17 mouse cellular contexts compared by ENCODE assay signal in the genomic region with DNA sequence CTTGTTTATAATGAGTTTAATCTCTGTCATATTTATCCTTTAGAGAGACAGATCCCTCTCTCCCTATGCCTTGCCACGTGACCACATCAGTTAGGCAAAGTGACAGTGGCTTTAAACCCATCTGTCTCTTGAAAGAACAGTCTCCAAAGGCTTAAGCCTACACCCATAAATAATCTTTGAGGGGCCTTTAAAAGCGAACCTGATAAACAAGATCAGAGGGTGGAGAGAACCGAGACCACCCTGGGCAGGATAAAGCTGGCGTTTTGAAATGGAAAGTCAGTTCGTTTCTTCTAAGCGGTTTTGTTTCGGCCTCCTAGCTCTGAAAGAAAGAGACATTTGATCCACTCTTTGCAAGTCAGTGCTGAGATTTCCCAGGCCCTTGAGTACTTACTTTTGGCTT.
DNase-seq lines count a peak whose midpoint lies in the region; ATAC-seq and TF ChIP-seq lines count a peak whose summit lies in the region.
"Had no signal": no experiment of that assay in that cellular context is flagged by ENCODE, and none has a peak within 500 bp of the region (broad histone marks: within the 10 kb centered on the region; RNA-seq: fewer than 3 reads in every experiment).

No protein-coding gene starts in this region.

- H3K4me3 ChIP-seq in limb, embryonic 12.5 days (replicated peaks), result no peak overlapping the region
- H3K4me3 ChIP-seq in gastrocnemius, adult 2 months, result no peak overlapping the region
- H3K4me3 ChIP-seq: liver, embryonic 13.5 days; megakaryocyte, embryonic 14.5 days had no signal

- H3K36me3 ChIP-seq in limb, embryonic 12.5 days, result no peaks in the 10 kb centered on the region
- H3K36me3 ChIP-seq: liver, embryonic 13.5 days had no signal

- intact Hi-C loops in gastrocnemius, adult 2 months (cut with DNase I), result no loop called here

- H3K27me3 ChIP-seq in limb, embryonic 12.5 days, result no peaks in the 10 kb centered on the region

- H3K4me2 ChIP-seq in limb, embryonic 12.5 days, result peak overlapping the region; percentile 24; the same call in 1 of the 2 replicates
- H3K4me2 ChIP-seq: liver, embryonic 13.5 days had no signal

- peak overlapping the region; percentile 59; the same call in 1 of the 2 replicates for H3K27ac ChIP-seq in limb, embryonic 12.5 days
- H3K27ac ChIP-seq in gastrocnemius, adult 2 months, result no peak overlapping the region
- H3K27ac ChIP-seq: hindbrain, postnatal 0 days; liver, embryonic 13.5 days had no signal

- DNase-seq in embryo, embryonic 10 days (ENCODE audit: low spot score), result peak; percentile 56
- peak; percentile 45 for DNase-seq in embryo, embryonic 11 days
- peak; percentile 32 for DNase-seq in retina, embryonic 14.5 days (ENCODE audit: low spot score)
- no peak for DNase-seq in gastrocnemius, adult 2 months
- no peak for DNase-seq in right cerebral cortex, postnatal 4 days
- DNase-seq in heart, postnatal 4 days, result no peak
- DNase-seq: cerebellum, postnatal 36 days; heart, adult 18-20 months; kidney, postnatal 36 days; layer of hippocampus, postnatal 36 days; liver, embryonic 13.5 days; thymus, postnatal 36 days had no signal

- no peak for TF ChIP-seq CTCF in gastrocnemius, adult 2 months (IDR thresholded peaks at IDR 0.05)

- H3K9ac ChIP-seq in limb, embryonic 12.5 days (replicated peaks), result no peak overlapping the region
- H3K9ac ChIP-seq: liver, embryonic 13.5 days had no signal

- H3K9me3 ChIP-seq in limb, embryonic 12.5 days, result no peaks in the 10 kb centered on the region
- H3K9me3 ChIP-seq: liver, embryonic 13.5 days; megakaryocyte, embryonic 14.5 days had no signal

- peaks cover 69% of the 10 kb centered on the region for H3K4me1 ChIP-seq in limb, embryonic 12.5 days (replicated peaks)
- H3K4me1 ChIP-seq: liver, embryonic 13.5 days; megakaryocyte, embryonic 14.5 days had no signal

- ATAC-seq in limb, embryonic 12.5 days (ENCODE audit: insufficient number of reproducible peaks, insufficient read depth, low FRiP score, low TSS enrichment, low read depth), result no peak
- ATAC-seq: activated CD4-positive, CD25-positive, alpha-beta regulatory T cell, adult 4 months; hindbrain, postnatal 0 days; lung, postnatal 0 days had no signal

- 8% methylated on average over 7 of the region's 7 CpGs for WGBS in limb, embryonic 12.5 days

Comparison
In these comparisons a context has a peak if more than half of its experiments do, and no peak if none do; other contexts are left out.
1. DNase-seq: peak in embryo, embryonic 10 days (single experiment), embryo, embryonic 11 days (single experiment) and retina, embryonic 14.5 days (single experiment); none in gastrocnemius, adult 2 months (single experiment), right cerebral cortex, postnatal 4 days (single experiment) and heart, postnatal 4 days (single experiment).